Mouse (Mus musculus) forebrain, postnatal 0 days (tissue): Measurements from ENCODE around the gene Ly6g6c. TPM values are rescaled to one million over a fixed set of nuclear protein-coding genes. Genes with fewer than 3 reads are reported as not detected.

Source experiments
- ATAC-seq: fragments of 200-750 bp; cut with Nextera tagmentation; 2 replicates; pipeline ENCODE4 v1.8.0; 2017; ENCODE audit warnings: mild to moderate bottlenecking, moderate library complexity
- DNase-seq: peaks from one replicate; pipeline ENCODE4 v3.0.0-alpha.2; 2015
- H3K27ac ChIP-seq: fragments of 300-500 bp; sonication (generic); 2 replicates; pipeline ENCODE4 v1.5.1; 2014; ENCODE audit warnings: low read depth, mild to moderate bottlenecking, antibody characterized with exemption, low read length, moderate library complexity, mixed read lengths
- H3K27me3 ChIP-seq: fragments of 300-500 bp; sonication (generic); 2 replicates; pipeline ENCODE4 v1.6.1; 2014; ENCODE audit warnings: mild to moderate bottlenecking, low read length, mixed read lengths; ENCODE audit not compliant: insufficient read depth
- H3K36me3 ChIP-seq: fragments of 300-500 bp; sonication (generic); 2 replicates; pipeline ENCODE4 v1.6.1; 2014; ENCODE audit warnings: mild to moderate bottlenecking, moderate library complexity; ENCODE audit not compliant: insufficient read depth
- H3K4me1 ChIP-seq: fragments of 300-500 bp; sonication (generic); 2 replicates; pipeline ENCODE4 v1.6.1; 2014; ENCODE audit warnings: antibody characterized with exemption; ENCODE audit not compliant: insufficient read depth
- H3K4me2 ChIP-seq: fragments of 300-500 bp; sonication (generic); 2 replicates; pipeline ENCODE4 v1.6.1; 2014; ENCODE audit warnings: low read depth, mild to moderate bottlenecking, moderate library complexity
- H3K4me3 ChIP-seq: fragments of 300-500 bp; sonication (generic); 2 replicates; pipeline ENCODE4 v1.5.1; 2014; ENCODE audit warnings: low read depth, low read length, mixed read lengths
- H3K9ac ChIP-seq: fragments of 300-500 bp; sonication (generic); 2 replicates; pipeline ENCODE4 v1.6.1; 2014; ENCODE audit warnings: mild to moderate bottlenecking
- H3K9me3 ChIP-seq: fragments of 300-500 bp; sonication (generic); 2 replicates; pipeline ENCODE4 v1.6.1; 2016; ENCODE audit warnings: low read length
- CTCF ChIP-seq: sonication (generic); IDR thresholded peaks from 2 replicates; pipeline ENCODE4 v1.5.1; 2016; ENCODE audit warnings: antibody characterized with exemption, control low read depth, low read depth
- WGBS: fragments of 180-500 bp; shearing (Covaris S2); extraction: QIAGEN DNeasy Blood & Tissue Kit; methylation state at CpG from one replicate; pipeline ENCODE4 v1.1.7; 2014; 5-methylcytosine and 5-hydroxymethylcytosine counted together
- polyA plus RNA-seq: library from polyadenylated mRNA; unstranded; fragments of >200 nt; fragmentation: Nextera tagmentation; extraction: Ambion mirVana; gene quantifications from 2 replicates; pipeline ENCODE4 v1.2.1, GENCODE M21; 2015
- total RNA-seq: library from RNA; depleted of rRNA; stranded (reverse); fragments of >200 nt; gene quantifications from 2 replicates; pipeline ENCODE4 v1.2.3, GENCODE M21; 2014

Ly6g6c gene
- total and polyA plus RNA-seq, 2 experiments from 2014 or later = not detected

GRCm38 (mm10) chr17:35104079-35104478, 38.9 kb downstream of the Ly6g6c start:
- Histone ChIP-seq H3K27me3 (no peaks in the 10 kb centered on the region), H3K36me3 (peaks cover 47% of the 10 kb centered on the region), H3K4me2 (no peak overlapping the region), H3K27ac (no peak overlapping the region), H3K4me3 (no peak overlapping the region), H3K9ac (no peak overlapping the region), H3K4me1 (no peaks in the 10 kb centered on the region), H3K9me3 (no peaks in the 10 kb centered on the region)
- ATAC-seq (no peak), DNase-seq (no peak)
- no peak for TF ChIP-seq CTCF
- 96% methylated on average over 7 of the region's 7 CpGs for WGBS

GRCm38 (mm10) chr17:35104754-35105153, 39.6 kb downstream of the Ly6g6c start:
- H3K27ac ChIP-seq = no peak overlapping the region
- no peak overlapping the region for H3K9ac ChIP-seq
- no peaks in the 10 kb centered on the region for H3K9me3 ChIP-seq
- peaks cover 40% of the 10 kb centered on the region for H3K36me3 ChIP-seq
- no peak for DNase-seq
- no peaks in the 10 kb centered on the region for H3K4me1 ChIP-seq
- WGBS = 78% methylated on average over 6 of the region's 6 CpGs
- no peak overlapping the region for H3K4me2 ChIP-seq
- no peak for ATAC-seq
- no peaks in the 10 kb centered on the region for H3K27me3 ChIP-seq
- no peak overlapping the region for H3K4me3 ChIP-seq
- TF ChIP-seq CTCF = no peak

- H3K4me2 ChIP-seq = peak overlapping the region; percentile 24; the same call in 1 of the 2 replicates
- H3K36me3 ChIP-seq = peaks cover 29% of the 10 kb centered on the region
- no peak overlapping the region for H3K9ac ChIP-seq
- DNase-seq = peak; percentile 28
- WGBS = 21% methylated on average over 13 of the region's 13 CpGs
- peak; percentile 46; the same call in 1 of the 2 replicates for ATAC-seq
- no peaks in the 10 kb centered on the region for H3K9me3 ChIP-seq
- peak; percentile 66 for TF ChIP-seq CTCF
- no peak overlapping the region for H3K27ac ChIP-seq
- H3K4me1 ChIP-seq = no peaks in the 10 kb centered on the region
- H3K27me3 ChIP-seq = no peaks in the 10 kb centered on the region
- H3K4me3 ChIP-seq = no peak overlapping the region
Observed at GRCm38 (mm10) chr17:35105740-35106389, 40.7 kb downstream of the Ly6g6c start.

- no peaks in the 10 kb centered on the region for H3K4me1 ChIP-seq
- no peak overlapping the region for H3K4me3 ChIP-seq
- WGBS = 63% methylated on average over 3 of the region's 3 CpGs
- H3K9ac ChIP-seq = no peak overlapping the region
- H3K27me3 ChIP-seq = no peaks in the 10 kb centered on the region
- peak; percentile 55 for TF ChIP-seq CTCF
- peak; percentile 19 for DNase-seq
- H3K4me2 ChIP-seq = no peak overlapping the region
- H3K27ac ChIP-seq = no peak overlapping the region
- peaks cover 22% of the 10 kb centered on the region for H3K36me3 ChIP-seq
- no peak for ATAC-seq
- no peaks in the 10 kb centered on the region for H3K9me3 ChIP-seq
Observed at GRCm38 (mm10) chr17:35106522-35106921, 41.3 kb downstream of the Ly6g6c start.

- no peaks in the 10 kb centered on the region for H3K27me3 ChIP-seq
- H3K9me3 ChIP-seq = no peaks in the 10 kb centered on the region
- no peak within 1 kb of the TSS for H3K27ac ChIP-seq
- ATAC-seq = no peak
- TF ChIP-seq CTCF = no peak
- no peaks in the 10 kb centered on the region for H3K4me1 ChIP-seq
- no peak within 1 kb of the TSS for H3K9ac ChIP-seq
- H3K4me3 ChIP-seq = no peak within 1 kb of the TSS
- 84% methylated on average over 6 of the region's 6 CpGs for WGBS
- DNase-seq = no peak
- peaks cover 7% of the 10 kb centered on the region; the same call in 1 of the 2 replicates for H3K36me3 ChIP-seq
- no peak within 1 kb of the TSS for H3K4me2 ChIP-seq
Observed at GRCm38 (mm10) chr17:35108097-35108496, 42.9 kb downstream of the Ly6g6c start, which contains the start of gene Ly6g5c. Ly6g5c (plus strand) TSS chr17:35108279.

GRCm38 (mm10) chr17:35111774-35112173, 46.6 kb downstream of the Ly6g6c start:
- DNase-seq (no peak), ATAC-seq (no peak)
- TF ChIP-seq CTCF = no peak
- 69% methylated on average over 9 of the region's 9 CpGs for WGBS
- no peak overlapping the region for H3K27ac ChIP-seq
- no peaks in the 10 kb centered on the region for H3K4me1 ChIP-seq
- H3K4me2 ChIP-seq = no peak overlapping the region
- H3K4me3 ChIP-seq = no peak overlapping the region
- no peak overlapping the region for H3K9ac ChIP-seq
- peaks cover 27% of the 10 kb centered on the region for H3K36me3 ChIP-seq
- H3K9me3 ChIP-seq = no peaks in the 10 kb centered on the region
- no peaks in the 10 kb centered on the region for H3K27me3 ChIP-seq
